Mouse (Mus musculus) urinary bladder, postnatal 14 days (tissue): ENCODE results near the gene B3galt1.

ENCODE experiments used
- DNase-seq: peaks from one replicate; pipeline ENCODE4 v3.0.0; 2021; ENCODE audit warnings: low spot score

The B3galt1 gene

DNA sequence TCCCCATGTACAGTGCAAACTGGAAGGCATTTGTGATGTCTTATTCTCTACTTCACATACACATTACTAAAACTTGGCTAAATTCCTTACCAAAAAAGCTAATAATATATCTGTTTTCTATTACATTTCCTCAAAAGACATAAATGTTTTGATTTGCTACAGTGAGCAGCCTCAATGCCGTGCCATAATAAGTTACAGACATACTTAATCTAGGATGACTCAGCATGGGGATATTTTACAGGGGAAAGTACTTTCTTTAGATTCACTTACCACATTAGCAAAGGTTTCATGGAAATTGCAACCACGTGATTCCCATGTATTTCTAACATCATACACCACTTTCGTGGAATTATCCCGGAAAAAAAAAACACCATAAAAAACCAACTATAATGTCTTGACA lies 495.7 kb downstream of the B3galt1 start:
- DNase-seq = no peak

DNA sequence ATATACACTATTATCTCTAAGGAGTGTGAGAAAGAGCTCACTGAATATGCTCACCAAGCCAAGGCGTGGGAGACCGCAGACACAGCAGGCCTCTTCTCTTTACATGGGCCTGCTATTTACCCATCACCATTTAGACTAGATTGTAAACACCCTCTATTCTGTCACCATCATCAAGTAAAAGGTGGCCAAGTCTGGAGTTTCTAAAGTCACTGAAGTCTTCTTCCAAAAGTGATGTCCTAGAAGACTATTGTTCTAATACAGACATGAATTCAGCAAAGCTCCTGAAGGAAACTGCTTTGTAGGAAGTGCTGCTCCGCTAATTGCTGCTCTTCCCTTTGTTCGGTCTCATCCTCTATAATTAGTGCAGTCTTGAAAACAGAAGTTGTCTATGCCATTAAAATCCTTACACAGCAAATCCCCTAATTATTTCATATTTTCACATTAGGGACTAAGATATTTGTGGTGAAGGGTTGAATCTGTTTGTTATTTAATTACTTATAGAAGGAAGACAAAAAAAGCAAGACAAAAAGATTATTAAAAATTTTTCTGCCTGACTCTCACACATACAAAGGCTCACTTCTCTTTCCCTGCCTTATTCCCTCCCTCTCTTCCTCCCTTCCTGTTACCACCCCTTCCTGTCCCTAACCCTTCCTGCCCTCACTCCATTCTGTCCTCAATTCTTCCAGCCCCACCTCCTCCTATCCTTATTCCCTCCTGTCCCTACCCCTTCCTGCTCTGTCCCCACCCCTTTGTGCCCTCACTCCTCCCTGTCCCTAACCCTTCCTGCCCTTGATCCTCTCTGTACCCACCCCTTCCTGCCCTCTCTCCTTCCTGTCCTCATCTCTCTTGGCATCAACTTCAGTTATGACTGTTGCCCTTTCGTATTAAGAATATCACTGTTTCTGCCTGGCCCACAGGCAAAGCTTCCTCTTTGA lies 514.0 kb downstream of the B3galt1 start:
- no peak for DNase-seq

DNA sequence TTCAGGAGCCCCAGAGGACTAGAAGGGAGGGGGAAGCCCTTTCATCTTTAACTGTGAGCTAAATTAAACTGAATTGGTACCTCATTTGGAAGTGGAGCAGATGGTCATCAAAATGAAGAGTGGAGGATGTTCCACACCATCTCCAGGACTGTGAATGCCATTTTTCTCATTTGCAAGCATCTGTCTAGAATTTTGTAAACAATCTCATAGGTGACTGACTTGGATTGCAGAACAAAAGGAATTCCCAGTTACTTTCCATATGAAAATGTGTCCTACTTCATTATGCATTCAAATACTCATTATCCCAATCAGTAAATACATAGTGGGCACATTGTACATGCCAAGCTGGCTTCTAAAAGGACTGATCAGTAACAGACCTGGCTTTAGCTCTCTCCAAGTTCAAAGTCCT lies 515.2 kb downstream of the B3galt1 start:
- no peak for DNase-seq

DNA sequence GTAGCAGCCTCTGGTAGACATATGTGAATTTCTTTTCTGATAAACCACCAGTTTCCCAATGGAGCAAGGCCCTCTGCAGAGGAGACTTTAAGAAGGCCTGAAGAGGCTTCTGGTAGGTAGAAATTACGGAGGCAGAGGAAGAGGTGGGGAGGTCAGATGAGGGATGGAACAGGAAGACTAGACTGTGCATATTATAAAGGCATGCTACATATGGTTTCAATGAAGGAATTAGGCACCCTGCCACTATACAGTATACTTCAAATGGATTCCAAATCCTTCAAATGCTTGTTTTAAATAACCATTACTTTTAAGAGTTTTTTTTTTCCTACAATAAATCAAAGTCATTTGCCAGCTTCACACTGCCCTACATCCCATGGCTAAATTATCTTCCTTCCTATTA lies 518.8 kb downstream of the B3galt1 start:
- no peak for DNase-seq

DNA sequence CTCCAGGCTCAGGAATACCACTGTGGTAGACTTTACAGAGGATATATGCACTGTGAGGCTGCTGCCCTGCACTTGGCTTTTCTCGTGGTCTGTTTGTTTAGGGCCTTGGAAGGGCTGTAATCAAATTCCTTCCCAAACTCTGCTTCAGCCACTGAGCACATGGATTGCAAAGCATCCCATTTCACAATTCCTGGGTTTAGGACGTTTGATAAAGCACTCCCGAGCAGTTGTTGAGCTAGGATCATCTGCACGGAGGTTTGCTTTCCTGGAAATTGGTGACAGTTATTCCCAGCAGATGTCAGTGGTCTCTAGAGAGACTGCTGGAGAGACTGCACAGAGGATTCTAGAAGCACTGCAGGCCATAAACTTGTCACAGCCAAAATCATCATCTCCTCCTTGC lies 520.4 kb downstream of the B3galt1 start:
- no peak for DNase-seq

DNA sequence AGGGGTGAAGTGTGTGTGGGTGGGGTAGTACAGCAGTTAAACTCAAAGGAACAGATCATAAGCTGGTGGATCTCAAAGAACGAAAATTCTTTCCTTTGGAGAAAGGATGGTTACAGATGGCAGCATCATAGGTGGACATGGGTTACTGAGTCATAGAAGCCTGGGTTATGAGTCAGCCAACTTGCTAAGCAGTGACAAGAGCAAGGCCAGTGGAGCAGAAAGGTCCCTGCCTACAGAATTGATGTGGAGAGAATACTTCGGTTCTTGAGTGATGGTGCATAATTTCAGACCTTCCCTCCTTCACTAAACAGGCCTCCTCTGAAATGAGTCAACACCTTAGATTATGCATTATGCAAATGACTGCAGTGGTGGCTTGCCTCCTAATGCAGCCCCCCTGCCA lies 525.9 kb downstream of the B3galt1 start:
- DNase-seq = no peak

DNA sequence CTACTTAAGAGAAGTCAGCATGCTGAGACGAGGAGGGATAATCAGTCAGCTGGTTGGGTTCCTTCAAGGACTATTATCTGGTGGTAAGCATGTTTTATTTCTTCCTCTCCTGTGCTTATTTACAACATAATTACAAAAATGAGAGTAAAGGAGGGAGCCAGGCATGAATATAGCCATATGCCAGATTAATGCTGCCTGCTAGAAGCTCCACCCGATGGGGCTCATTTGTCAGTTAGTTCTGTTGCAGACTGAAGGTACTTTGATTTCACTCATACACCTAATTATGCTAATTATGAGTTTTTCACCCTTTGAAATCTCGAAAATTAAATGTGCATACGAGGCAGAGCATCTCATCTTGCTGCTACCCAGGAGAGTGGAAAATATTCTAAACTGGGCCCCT lies 539.0 kb downstream of the B3galt1 start:
- DNase-seq = no peak

DNA sequence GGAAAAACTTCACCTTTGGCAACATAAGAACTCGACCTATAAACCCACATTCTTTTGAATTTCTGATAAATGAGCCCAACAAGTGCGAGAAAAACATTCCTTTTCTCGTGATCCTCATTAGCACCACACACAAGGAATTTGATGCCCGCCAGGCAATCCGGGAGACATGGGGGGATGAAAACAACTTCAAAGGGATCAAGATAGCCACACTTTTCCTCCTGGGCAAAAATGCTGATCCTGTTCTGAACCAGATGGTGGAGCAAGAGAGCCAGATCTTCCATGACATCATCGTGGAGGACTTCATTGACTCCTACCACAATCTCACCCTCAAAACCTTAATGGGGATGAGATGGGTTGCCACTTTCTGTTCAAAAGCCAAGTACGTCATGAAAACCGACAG lies 552.4 kb downstream of the B3galt1 start:
- no peak for DNase-seq

DNA sequence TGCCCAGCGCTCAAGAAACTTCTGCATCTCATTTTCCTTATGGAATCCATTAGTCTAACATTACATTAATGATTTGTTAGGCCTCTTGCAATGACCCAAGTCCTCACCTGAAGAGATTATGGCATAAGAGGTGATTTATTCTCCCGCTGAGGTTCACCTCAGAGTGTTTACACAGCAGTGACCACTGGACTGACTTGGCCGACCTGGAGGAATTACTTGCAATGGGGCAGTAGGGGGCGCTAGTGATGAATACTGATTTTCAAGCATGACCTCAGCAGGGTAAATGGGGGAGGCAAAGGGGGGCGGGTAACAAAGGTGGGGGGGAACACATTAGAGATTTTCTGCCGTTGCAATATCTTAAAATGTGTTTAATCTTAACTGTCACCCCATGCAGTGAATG lies 559.1 kb downstream of the B3galt1 start:
- DNase-seq = no peak

DNA sequence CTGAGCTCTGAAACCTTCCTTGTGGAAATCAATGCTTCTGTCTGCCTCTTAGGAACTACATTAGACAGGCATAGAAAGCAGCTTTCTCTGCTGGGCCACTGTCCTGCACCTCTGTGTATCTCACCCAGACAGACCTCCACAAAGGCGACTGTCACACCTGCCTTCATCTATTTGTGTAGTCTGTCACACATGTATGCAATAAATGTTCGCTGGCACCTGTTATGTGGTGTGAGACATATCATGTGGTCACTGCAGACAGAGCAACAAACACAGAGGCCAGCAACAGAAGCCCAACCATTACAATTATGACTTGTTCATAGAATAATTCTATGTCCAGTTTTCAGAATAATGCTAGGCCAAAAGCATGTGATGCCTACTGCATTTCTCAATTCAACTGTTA lies 575.4 kb downstream of the B3galt1 start:
- DNase-seq = no peak

DNA sequence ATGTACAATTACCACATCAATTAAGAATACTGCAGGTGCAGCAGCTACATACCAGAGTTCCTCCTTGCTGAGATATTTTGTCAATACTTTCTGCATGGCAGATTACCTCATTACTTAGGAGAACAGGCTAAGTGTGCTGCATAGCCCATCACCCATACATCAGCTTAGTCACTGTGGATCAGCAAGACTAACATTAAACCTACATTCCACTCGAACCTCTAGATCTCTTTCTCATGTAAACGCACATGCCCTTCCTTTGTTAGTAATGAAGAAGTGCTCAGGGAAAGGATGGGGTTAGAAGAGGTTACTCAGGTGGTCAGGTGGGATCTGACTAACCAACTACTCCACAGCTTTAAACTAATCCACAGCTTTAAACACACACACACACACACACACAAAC lies 577.6 kb downstream of the B3galt1 start:
- no peak for DNase-seq

DNA sequence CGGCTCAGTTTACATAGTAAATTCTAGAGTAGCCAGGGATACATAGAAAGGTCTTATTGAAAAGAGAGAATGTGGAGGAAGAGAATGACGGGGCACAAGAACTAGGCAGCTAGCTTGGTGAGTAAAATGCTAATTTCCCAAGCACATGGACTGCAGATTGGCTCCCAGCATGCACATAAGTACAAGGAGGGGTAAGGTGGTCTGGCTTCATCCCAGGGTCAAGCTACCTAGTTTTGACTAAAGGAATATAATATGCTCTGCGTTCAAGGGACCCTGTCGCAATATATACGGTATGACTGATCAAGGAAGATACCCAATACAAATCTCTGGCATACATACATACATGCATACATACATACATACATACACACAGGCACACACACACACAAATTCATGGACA lies 594.1 kb downstream of the B3galt1 start:
- DNase-seq = no peak

DNA sequence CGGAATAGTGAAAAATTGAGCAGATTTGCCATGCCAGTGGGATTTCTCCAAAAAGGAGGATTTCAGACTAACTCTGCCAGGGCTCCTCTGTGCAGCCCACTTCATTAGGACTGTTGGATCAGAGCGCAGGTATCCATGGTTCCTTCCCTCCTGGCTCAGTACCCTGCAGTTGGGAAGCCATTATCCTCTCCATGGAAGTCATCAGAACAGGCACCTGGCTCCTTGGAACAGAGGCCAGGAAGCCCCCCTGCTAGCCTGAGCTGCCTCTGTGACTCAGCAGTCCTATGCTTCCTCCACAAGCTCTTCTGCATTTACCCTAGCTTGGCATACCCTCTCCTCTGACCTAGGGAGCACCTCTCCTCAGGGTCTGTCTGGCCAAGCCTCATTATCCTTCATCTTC lies 594.9 kb downstream of the B3galt1 start:
- no peak for DNase-seq

DNA sequence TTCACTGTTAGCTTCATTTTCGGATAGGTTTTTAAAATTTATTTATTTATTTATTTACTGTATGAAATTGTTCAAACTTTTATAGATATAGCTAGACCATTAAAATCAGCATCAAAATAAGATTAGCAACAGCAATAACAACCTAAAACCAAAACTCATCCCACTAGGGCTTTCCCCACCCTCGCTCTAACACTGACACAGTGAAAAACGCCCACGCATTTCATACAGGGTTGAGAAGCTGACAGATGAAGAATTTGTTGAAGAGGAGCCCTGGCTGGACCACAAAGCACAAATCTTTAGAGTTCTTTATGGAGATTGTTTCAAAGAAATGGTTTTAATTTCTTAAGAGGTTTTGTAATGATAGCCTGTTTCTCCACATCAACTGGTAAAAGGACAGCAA lies 596.3 kb downstream of the B3galt1 start:
- no peak for DNase-seq

DNA sequence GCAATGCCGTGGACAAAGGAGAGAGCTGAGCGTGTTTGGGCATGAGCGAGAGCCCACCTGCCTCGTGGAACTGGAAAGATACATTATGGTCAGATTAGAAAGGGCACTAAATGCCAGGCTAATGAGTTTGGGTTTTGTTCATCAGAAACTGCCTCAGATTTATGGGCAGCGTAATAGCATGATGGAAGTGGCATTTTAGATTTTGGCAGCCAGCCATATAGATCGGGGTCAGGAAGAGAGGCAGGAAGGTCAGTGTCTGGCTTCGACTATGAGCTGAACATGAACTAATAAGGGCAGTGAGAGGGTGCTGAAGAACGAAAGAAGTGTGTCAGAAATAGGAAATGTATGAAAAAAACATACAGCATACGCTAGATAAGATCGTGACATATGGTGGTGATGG lies 605.6 kb downstream of the B3galt1 start:
- DNase-seq = no peak
